Mouse (Mus musculus) activated CD4-positive, CD25-positive, alpha-beta regulatory T cell (primary cell): ENCODE data around the gene Selenov. TPM values are rescaled to one million over a fixed set of nuclear protein-coding genes. Genes with fewer than 3 reads are reported as not detected.

Source experiments
- polyA plus RNA-seq, 2 experiments: library from polyadenylated mRNA; unstranded; fragments of 100-300 nt; shearing (Covaris generic); gene quantifications; one replicate each; pipeline ENCODE4 v1.2.1; 2017

Selenov gene
- polyA plus RNA-seq = not detected

GRCm38 (mm10) chr7:28290638-28291590, at the start of gene Selenov:
Gene Selenov, minus strand, starts transcription at chr7:28291186.

GRCm38 (mm10) chr7:28338108-28338998, 47.4 kb upstream of the Selenov start, which contains the start of gene Supt5:
Gene Supt5, minus strand, starts transcription at chr7:28338746.

GRCm38 (mm10) chr7:28311926-28312543, 21.0 kb upstream of the Selenov start, which contains the start of gene Timm50:
Gene Timm50, minus strand, starts transcription at chr7:28312072.

GRCm38 (mm10) chr7:28301616-28302433, 10.8 kb upstream of the Selenov start, which contains the start of gene Dll3:
Gene Dll3, minus strand, starts transcription at chr7:28302238.

GRCm38 (mm10) chr7:28277615-28278278, 13.2 kb downstream of the Selenov start, which contains the start of gene Eid2b:
Gene Eid2b, plus strand, starts transcription at chr7:28277739.

GRCm38 (mm10) chr7:28267129-28268041, 23.6 kb downstream of the Selenov start, which contains the start of gene Eid2:
Gene Eid2, plus strand, starts transcription at chr7:28267881.

Other genes with a start within 250 kb of the Selenov start
- gene Psmc4, start 241.1 kb downstream of the Selenov start, polyA plus RNA-seq = 100 to 1,000 TPM; 194 to 235 TPM
- gene Fcgbp, start 219.9 kb downstream of the Selenov start, polyA plus RNA-seq = under 1 TPM in 1 of 2 experiments, not detected in 1; 0.45 TPM
- under 1 TPM in 1 of 2 experiments, not detected in 1; 0.15 TPM for gene 9530053A07Rik, start 161.7 kb downstream of the Selenov start, polyA plus RNA-seq
- 100 to 1,000 TPM; 119 to 130 TPM for gene Fbl, start 121.5 kb downstream of the Selenov start, polyA plus RNA-seq
- gene Dyrk1b, start 111.7 kb downstream of the Selenov start, polyA plus RNA-seq = 10 to 100 TPM in 1 of 2 experiments, 1 to 10 TPM in 1; 8.7 to 14.0 TPM
- 10 to 100 TPM in 1 of 2 experiments, 1 to 10 TPM in 1; 9.0 to 10.8 TPM for gene Eid2, start 23.3 kb downstream of the Selenov start, polyA plus RNA-seq
- gene Eid2b, start 13.4 kb downstream of the Selenov start, polyA plus RNA-seq = 1 to 10 TPM; 4.8 to 6.4 TPM
- gene Dll3, start 11.1 kb upstream of the Selenov start, polyA plus RNA-seq = not detected
- gene Timm50, start 20.9 kb upstream of the Selenov start, polyA plus RNA-seq = 10 to 100 TPM; 72.3 to 82.6 TPM
- gene Supt5, start 47.6 kb upstream of the Selenov start, polyA plus RNA-seq = 100 to 1,000 TPM; 111 to 138 TPM
- gene Rps16, start 59.5 kb upstream of the Selenov start, polyA plus RNA-seq = 1,000 to 10,000 TPM in 1 of 2 experiments, 100 to 1,000 TPM in 1; 690 to 1,103 TPM
- 10 to 100 TPM; 68.1 to 75.7 TPM for gene Plekhg2, start 81.4 kb upstream of the Selenov start, polyA plus RNA-seq
- 100 to 1,000 TPM; 146 to 202 TPM for gene Zfp36, start 89.1 kb upstream of the Selenov start, polyA plus RNA-seq
- gene Med29, start 101.5 kb upstream of the Selenov start, polyA plus RNA-seq = 10 to 100 TPM; 23.7 to 29.5 TPM
- 100 to 1,000 TPM in 1 of 2 experiments, 10 to 100 TPM in 1; 88.9 to 102 TPM for gene Paf1, start 101.8 kb upstream of the Selenov start, polyA plus RNA-seq
- gene Gmfg, start 146.3 kb upstream of the Selenov start, polyA plus RNA-seq = 100 to 1,000 TPM; 631 to 791 TPM
- under 1 TPM; 0.79 to 0.81 TPM for gene Lrfn1, start 160.8 kb upstream of the Selenov start, polyA plus RNA-seq
- gene Ifnl2, start 219.3 kb upstream of the Selenov start, polyA plus RNA-seq = not detected
- gene Ifnl3, start 231.7 kb upstream of the Selenov start, polyA plus RNA-seq = not detected
- not detected for gene Sycn, start 249.7 kb upstream of the Selenov start, polyA plus RNA-seq